Mouse (Mus musculus) T-cell, adult 2 months (primary cell): ENCODE results near the gene Gm28553.
"Not testable (repeated sequence)": the region's sequence is repeated elsewhere in the genome, so short reads cannot be mapped to it uniquely, and the experiment has no call there.

Source experiments
- DNase-seq: peaks from one replicate; pipeline ENCODE4 v3.0.0; 2022; ENCODE audit warnings: low spot score

Gene Gm28553

DNA sequence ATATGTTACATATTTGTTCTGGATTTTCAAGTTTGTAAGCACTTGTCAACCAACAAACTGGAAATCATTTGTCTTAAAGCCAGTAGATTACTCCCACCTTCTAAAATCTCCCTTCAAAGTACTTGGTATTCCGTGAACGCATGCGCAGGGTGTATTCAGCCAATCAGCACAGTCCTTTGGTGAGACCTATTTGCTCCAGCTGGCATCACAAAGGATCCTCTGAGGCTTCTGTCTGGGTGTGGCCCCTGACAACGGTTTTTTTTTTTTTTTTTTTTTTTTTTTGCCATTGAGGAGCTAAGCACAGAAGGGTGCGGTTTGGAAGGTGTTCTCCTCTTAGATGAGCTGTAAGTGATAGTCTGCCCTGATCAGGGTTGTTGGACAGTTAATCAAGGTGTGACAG lies at the start of gene Gm28553:
Gm28553 (plus strand) TSS at position 301 of the 400 bp plus-strand sequence.
- not testable (repeated sequence) for DNase-seq
